Mouse (Mus musculus): ENCODE results near the gene Smad3. TPM values are rescaled to one million over a fixed set of nuclear protein-coding genes. Genes with fewer than 3 reads are reported as not detected.

Smad3 gene
- polyA plus RNA-seq, 1 experiment from 2014 or later: 11.6 TPM

- 0 out of 2 replicates have a peak, but pooled peaks cover 11% of the 10 kb centered on the region for H3K36me3 ChIP-seq
- WGBS: 43% methylated on average over 13 of the region's 13 CpGs
- H3K9ac ChIP-seq: peak overlapping the region; percentile 1; the same call in 1 of the 2 replicates
- H3K9me3 ChIP-seq (replicated peaks): no peaks in the 10 kb centered on the region
- H3K4me1 ChIP-seq (replicated peaks): peaks cover 91% of the 10 kb centered on the region
- H3K27ac ChIP-seq: peak overlapping the region; percentile 52
- no peak overlapping the region for H3K4me3 ChIP-seq
- no peak for ATAC-seq (replicated peaks; ENCODE audit: insufficient number of reproducible peaks, insufficient read depth, low FRiP score, low read depth)
- peak overlapping the region; percentile 12 for H3K4me2 ChIP-seq
- no peaks in the 10 kb centered on the region for H3K27me3 ChIP-seq
These were observed 14.7 kb downstream of the Smad3 start for GRCm38 (mm10) chr9:63742887-63743660.

GRCm38 (mm10) chr9:63742318-63742717 lies 15.5 kb downstream of the Smad3 start:
- H3K4me2 ChIP-seq: peak overlapping the region; percentile 12

GRCm38 (mm10) chr9:63741792-63742191 lies 16.0 kb downstream of the Smad3 start:
- Histone ChIP-seq H3K4me1 (replicated peaks) (peaks cover 91% of the 10 kb centered on the region), H3K9me3 (replicated peaks) (no peaks in the 10 kb centered on the region), H3K27me3 (no peaks in the 10 kb centered on the region), H3K4me3 (no peak overlapping the region), H3K9ac (no peak overlapping the region), H3K27ac (peak overlapping the region; percentile 52), H3K36me3 (0 out of 2 replicates have a peak, but pooled peaks cover 11% of the 10 kb centered on the region), H3K4me2 (peak overlapping the region; percentile 12)
- WGBS: 36% methylated on average over 6 of the region's 6 CpGs
- no peak for ATAC-seq (replicated peaks; ENCODE audit: insufficient number of reproducible peaks, insufficient read depth, low FRiP score, low read depth)

More at GRCm38 (mm10) chr9:63742318-63742717, 15.5 kb downstream of the Smad3 start:
- 14% methylated on average over 3 of the region's 3 CpGs for WGBS
- no peak for ATAC-seq (replicated peaks; ENCODE audit: insufficient number of reproducible peaks, insufficient read depth, low FRiP score, low read depth)
- H3K4me1 ChIP-seq (replicated peaks): peaks cover 91% of the 10 kb centered on the region
- no peak overlapping the region for H3K4me3 ChIP-seq
- no peak overlapping the region for H3K9ac ChIP-seq
- no peaks in the 10 kb centered on the region for H3K9me3 ChIP-seq (replicated peaks)
- H3K27me3 ChIP-seq: no peaks in the 10 kb centered on the region
- H3K36me3 ChIP-seq: 0 out of 2 replicates have a peak, but pooled peaks cover 11% of the 10 kb centered on the region
- peak overlapping the region; percentile 52 for H3K27ac ChIP-seq

GRCm38 (mm10) chr9:63740320-63740841 lies 17.4 kb downstream of the Smad3 start:
- peaks cover 92% of the 10 kb centered on the region for H3K4me1 ChIP-seq (replicated peaks)
- no peaks in the 10 kb centered on the region for H3K9me3 ChIP-seq (replicated peaks)
- no peak overlapping the region for H3K9ac ChIP-seq
- H3K4me2 ChIP-seq: no peak overlapping the region
- WGBS: 83% methylated on average over 10 of the region's 10 CpGs
- no peaks in the 10 kb centered on the region for H3K27me3 ChIP-seq
- no peak for ATAC-seq (replicated peaks; ENCODE audit: insufficient number of reproducible peaks, insufficient read depth, low FRiP score, low read depth)
- H3K4me3 ChIP-seq: no peak overlapping the region
- 0 out of 2 replicates have a peak, but pooled peaks cover 11% of the 10 kb centered on the region for H3K36me3 ChIP-seq
- H3K27ac ChIP-seq: no peak overlapping the region

- H3K4me1 ChIP-seq (replicated peaks): peaks cover 95% of the 10 kb centered on the region
- no peak overlapping the region for H3K27ac ChIP-seq
- no peak for ATAC-seq (replicated peaks; ENCODE audit: insufficient number of reproducible peaks, insufficient read depth, low FRiP score, low read depth)
- H3K36me3 ChIP-seq: 0 out of 2 replicates have a peak, but pooled peaks cover 11% of the 10 kb centered on the region
- H3K27me3 ChIP-seq: no peaks in the 10 kb centered on the region
- H3K4me2 ChIP-seq: no peak overlapping the region
- WGBS: 59% methylated on average over 11 of the region's 11 CpGs
- H3K9ac ChIP-seq: no peak overlapping the region
- H3K4me3 ChIP-seq: no peak overlapping the region
- H3K9me3 ChIP-seq (replicated peaks): no peaks in the 10 kb centered on the region
These were observed 19.0 kb downstream of the Smad3 start for GRCm38 (mm10) chr9:63738830-63739229.

- H3K9ac ChIP-seq: no peak overlapping the region
- no peaks in the 10 kb centered on the region for H3K27me3 ChIP-seq
- H3K27ac ChIP-seq: peak overlapping the region; percentile 34; the same call in 1 of the 2 replicates
- H3K4me3 ChIP-seq: no peak overlapping the region
- peaks cover 91% of the 10 kb centered on the region for H3K4me1 ChIP-seq (replicated peaks)
- no peaks in the 10 kb centered on the region for H3K9me3 ChIP-seq (replicated peaks)
- 0 out of 2 replicates have a peak overlapping the region, but pooled peaks have one; percentile 1 for H3K4me2 ChIP-seq
- 0 out of 2 replicates have a peak, but pooled peaks cover 11% of the 10 kb centered on the region for H3K36me3 ChIP-seq
- no peak for ATAC-seq (replicated peaks; ENCODE audit: insufficient number of reproducible peaks, insufficient read depth, low FRiP score, low read depth)
- WGBS: 71% methylated on average over 12 of the region's 12 CpGs
These were observed 19.6 kb downstream of the Smad3 start for GRCm38 (mm10) chr9:63738086-63738701.

GRCm38 (mm10) chr9:63737426-63737931 lies 20.3 kb downstream of the Smad3 start:
- WGBS: 71% methylated on average over 9 of the region's 9 CpGs
- H3K27ac ChIP-seq: peak overlapping the region; percentile 34; the same call in 1 of the 2 replicates
- 0 out of 2 replicates have a peak overlapping the region, but pooled peaks have one; percentile 1 for H3K4me2 ChIP-seq
- no peak overlapping the region for H3K4me3 ChIP-seq
- no peak for ATAC-seq (replicated peaks; ENCODE audit: insufficient number of reproducible peaks, insufficient read depth, low FRiP score, low read depth)
- H3K27me3 ChIP-seq: no peaks in the 10 kb centered on the region
- H3K36me3 ChIP-seq: 0 out of 2 replicates have a peak, but pooled peaks cover 11% of the 10 kb centered on the region
- H3K9ac ChIP-seq: no peak overlapping the region
- H3K9me3 ChIP-seq (replicated peaks): no peaks in the 10 kb centered on the region
- peaks cover 88% of the 10 kb centered on the region for H3K4me1 ChIP-seq (replicated peaks)

GRCm38 (mm10) chr9:63734261-63734660 lies 23.5 kb downstream of the Smad3 start:
- H3K36me3 ChIP-seq: 0 out of 2 replicates have a peak, but pooled peaks cover 2% of the 10 kb centered on the region
- no peak overlapping the region for H3K9ac ChIP-seq
- WGBS: 75% methylated on average over 8 of the region's 8 CpGs
- H3K27ac ChIP-seq: no peak overlapping the region
- H3K4me3 ChIP-seq: no peak overlapping the region
- no peaks in the 10 kb centered on the region for H3K27me3 ChIP-seq
- H3K9me3 ChIP-seq (replicated peaks): no peaks in the 10 kb centered on the region
- no peak for ATAC-seq (replicated peaks; ENCODE audit: insufficient number of reproducible peaks, insufficient read depth, low FRiP score, low read depth)
- peaks cover 75% of the 10 kb centered on the region for H3K4me1 ChIP-seq (replicated peaks)
- no peak overlapping the region for H3K4me2 ChIP-seq

- no peak for ATAC-seq (replicated peaks; ENCODE audit: insufficient number of reproducible peaks, insufficient read depth, low FRiP score, low read depth)
- no peaks in the 10 kb centered on the region for H3K9me3 ChIP-seq (replicated peaks)
- H3K9ac ChIP-seq: no peak overlapping the region
- H3K27ac ChIP-seq: no peak overlapping the region
- no peaks in the 10 kb centered on the region for H3K27me3 ChIP-seq
- peaks cover 70% of the 10 kb centered on the region for H3K4me1 ChIP-seq (replicated peaks)
- no peaks in the 10 kb centered on the region for H3K36me3 ChIP-seq
- H3K4me2 ChIP-seq: no peak overlapping the region
- no peak overlapping the region for H3K4me3 ChIP-seq
- 85% methylated on average over 7 of the region's 7 CpGs for WGBS
These were observed 25.1 kb downstream of the Smad3 start for GRCm38 (mm10) chr9:63732700-63733099.

- Histone ChIP-seq H3K4me3 (no peak overlapping the region), H3K9ac (no peak overlapping the region), H3K27ac (no peak overlapping the region), H3K27me3 (no peaks in the 10 kb centered on the region), H3K9me3 (replicated peaks) (no peaks in the 10 kb centered on the region), H3K4me2 (no peak overlapping the region), H3K36me3 (no peaks in the 10 kb centered on the region), H3K4me1 (replicated peaks) (peaks cover 71% of the 10 kb centered on the region)
- no peak for ATAC-seq (replicated peaks; ENCODE audit: insufficient number of reproducible peaks, insufficient read depth, low FRiP score, low read depth)
- 75% methylated on average over 9 of the region's 9 CpGs for WGBS
These were observed 26.5 kb downstream of the Smad3 start for GRCm38 (mm10) chr9:63731114-63731828.
